Mouse (Mus musculus): ENCODE measurements around the gene Tnni3.

DNA sequence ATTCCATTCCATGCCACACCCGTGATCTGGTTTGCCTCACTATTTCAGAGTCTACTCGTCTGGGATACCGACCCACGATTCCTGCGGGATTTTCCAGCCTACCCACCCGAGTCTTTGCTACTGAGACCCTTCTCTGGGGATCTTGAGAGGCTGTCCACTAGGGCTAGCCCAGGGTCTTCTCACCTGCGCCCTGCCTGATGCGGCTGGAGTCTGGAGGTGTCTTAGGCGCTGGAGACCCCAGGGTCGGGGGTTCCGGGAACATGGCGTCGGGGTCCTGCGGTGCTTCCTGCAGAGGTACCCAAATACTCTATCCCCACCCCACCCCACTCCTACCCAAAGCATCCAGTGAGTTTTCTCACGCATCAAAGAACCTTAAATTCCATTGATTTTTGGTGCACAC is 22.0 kb upstream of the Tnni3 start:
- no peak for TF ChIP-seq POLR2A (IDR thresholded peaks at IDR 0.05; ENCODE audit: low read depth, low read length)
- no peak for TF ChIP-seq CTCF (conservative IDR thresholded peaks at IDR 0.05; ENCODE audit: insufficient read depth, insufficient read length, low read depth, low read length)

Data from kidney, adult 2 months (tissue).